8 mouse cellular contexts compared by ENCODE assay signal in genomic region chr17:35864832-35865353, GRCm38 (mm10). TPM values are rescaled to one million over a fixed set of nuclear protein-coding genes. Genes with fewer than 3 reads are reported as not detected.
DNase-seq lines count a peak whose midpoint lies in the region; ATAC-seq and TF ChIP-seq lines count a peak whose summit lies in the region.

No protein-coding gene starts in this region.

- peak overlapping the region; percentile 88; the same call in 1 of the 2 replicates for H3K27ac ChIP-seq in layer of hippocampus, adult 2 months
- peak overlapping the region; percentile 97 for H3K27ac ChIP-seq in embryonic facial prominence, embryonic 14.5 days (replicated peaks; ENCODE audit: low read depth, low read length)
- H3K27ac ChIP-seq in intestine, postnatal 0 days (ENCODE audit: low read depth, low read length), result peak overlapping the region; percentile 87; the same call in 1 of the 2 replicates
- H3K27ac ChIP-seq in neural tube, embryonic 11.5 days (ENCODE audit: low read depth, low read length), result peak overlapping the region; percentile 98

- H3K4me2 ChIP-seq in embryonic facial prominence, embryonic 14.5 days (ENCODE audit: low read depth, low read length), result peak overlapping the region; percentile 96
- H3K4me2 ChIP-seq in intestine, postnatal 0 days (replicated peaks; ENCODE audit: low read depth), result peak overlapping the region; percentile 92
- peak overlapping the region; percentile 86 for H3K4me2 ChIP-seq in neural tube, embryonic 11.5 days (ENCODE audit: low read depth)

- H3K36me3 ChIP-seq in embryonic facial prominence, embryonic 14.5 days (ENCODE audit: control insufficient read depth, insufficient read depth, low read length), result 0 out of 2 replicates have a peak, but pooled peaks cover 3% of the 10 kb centered on the region
- no peaks in the 10 kb centered on the region for H3K36me3 ChIP-seq in intestine, postnatal 0 days (ENCODE audit: control insufficient read depth, insufficient read depth)
- H3K36me3 ChIP-seq in neural tube, embryonic 11.5 days (ENCODE audit: control insufficient read depth, insufficient read depth, low read length), result no peaks in the 10 kb centered on the region

- peak overlapping the region; percentile 73; the same call in 1 of the 2 replicates for H3K4me3 ChIP-seq in layer of hippocampus, adult 2 months
- H3K4me3 ChIP-seq in embryonic facial prominence, embryonic 14.5 days (ENCODE audit: low read depth, low read length), result peak overlapping the region; percentile 57
- H3K4me3 ChIP-seq in intestine, postnatal 0 days (ENCODE audit: low read depth, low read length), result peak overlapping the region; percentile 61
- peak overlapping the region; percentile 77 for H3K4me3 ChIP-seq in neural tube, embryonic 11.5 days (ENCODE audit: low read depth, low read length)

- H3K4me1 ChIP-seq in embryonic facial prominence, embryonic 14.5 days (ENCODE audit: control insufficient read depth, insufficient read depth, low read length), result peaks cover 40% of the 10 kb centered on the region
- H3K4me1 ChIP-seq in intestine, postnatal 0 days (replicated peaks; ENCODE audit: control insufficient read depth, insufficient read depth, low read length), result no peaks in the 10 kb centered on the region
- peaks cover 25% of the 10 kb centered on the region for H3K4me1 ChIP-seq in neural tube, embryonic 11.5 days (ENCODE audit: control insufficient read depth, insufficient read depth, low read length)

- ATAC-seq in embryonic facial prominence, embryonic 14.5 days (ENCODE audit: low read depth), result no peak
- no peak for ATAC-seq in intestine, postnatal 0 days
- no peak for ATAC-seq in neural tube, embryonic 11.5 days (ENCODE audit: insufficient read depth, low FRiP score, low TSS enrichment)
- no peak for ATAC-seq in erythroblast, adult 5-6 weeks (replicated peaks; ENCODE audit: low FRiP score, poor library complexity, severe bottlenecking)

- no peaks in the 10 kb centered on the region for H3K9me3 ChIP-seq in embryonic facial prominence, embryonic 14.5 days (ENCODE audit: control insufficient read depth, low read length)
- no peaks in the 10 kb centered on the region for H3K9me3 ChIP-seq in intestine, postnatal 0 days (ENCODE audit: control insufficient read depth)
- no peaks in the 10 kb centered on the region for H3K9me3 ChIP-seq in neural tube, embryonic 11.5 days (ENCODE audit: control insufficient read depth, low read length)

- 20% methylated on average over 10 of the region's 10 CpGs for WGBS in embryonic facial prominence, embryonic 14.5 days
- WGBS in intestine, postnatal 0 days, result 41% methylated on average over 10 of the region's 10 CpGs
- WGBS in neural tube, embryonic 11.5 days, result 22% methylated on average over 10 of the region's 10 CpGs

- no peak for DNase-seq in layer of hippocampus, adult 2 months (ENCODE audit: low spot score in 2 of 2)
- DNase-seq in layer of hippocampus, postnatal 36 days, result no peak
- DNase-seq in embryonic facial prominence, embryonic 14.5 days (ENCODE audit: low spot score), result no peak
- peak; percentile 4 for DNase-seq in neural tube, embryonic 11.5 days (ENCODE audit: low spot score)
- no peak for DNase-seq in left cerebral cortex, adult 18-20 months (ENCODE audit: low spot score in 2 of 2)
- DNase-seq in cerebellum, postnatal 36 days, result no peak

- TF ChIP-seq CTCF in layer of hippocampus, adult 2 months (conservative IDR thresholded peaks at IDR 0.05), result no peak
- no peak for TF ChIP-seq CTCF in intestine, postnatal 0 days (IDR thresholded peaks at IDR 0.05; ENCODE audit: low read depth)

- peak overlapping the region; percentile 70 for H3K9ac ChIP-seq in embryonic facial prominence, embryonic 14.5 days (ENCODE audit: low read depth, low read length)
- H3K9ac ChIP-seq in intestine, postnatal 0 days (ENCODE audit: low read depth, low read length), result peak overlapping the region; percentile 55; the same call in 1 of the 2 replicates
- H3K9ac ChIP-seq in neural tube, embryonic 11.5 days (ENCODE audit: low read length), result peak overlapping the region; percentile 94

- H3K27me3 ChIP-seq in embryonic facial prominence, embryonic 14.5 days (replicated peaks; ENCODE audit: control insufficient read depth, insufficient read depth, low read length), result no peaks in the 10 kb centered on the region
- no peaks in the 10 kb centered on the region for H3K27me3 ChIP-seq in intestine, postnatal 0 days (replicated peaks; ENCODE audit: control insufficient read depth, insufficient read depth, low read length)
- no peaks in the 10 kb centered on the region for H3K27me3 ChIP-seq in neural tube, embryonic 11.5 days (ENCODE audit: control insufficient read depth, insufficient read depth, low read length)

RNA-seq across cellular contexts. Expression of gene Ppp1r18, which starts 0.5 kb away (rescaled TPM):
- 1 to 10 TPM; 8.7 to 9.8 TPM for total RNA-seq in layer of hippocampus, adult 2 months (2021)
- 1 to 10 TPM; 7.4 to 9.5 TPM for total RNA-seq in layer of hippocampus, postnatal 36 days (2021)
- 25.6 and 27.8 TPM in 2 replicates for polyA plus RNA-seq in embryonic facial prominence, embryonic 14.5 days (2014; fragmentation: Nextera tagmentation; extraction: Ambion mirVana)
- polyA plus RNA-seq in intestine, postnatal 0 days (2015; fragmentation: Nextera tagmentation; extraction: Ambion mirVana), result 15.2 and 15.6 TPM in 2 replicates
- polyA plus RNA-seq in neural tube, embryonic 11.5 days (2014; fragmentation: Nextera tagmentation; extraction: Ambion mirVana), result 34.9 and 39.3 TPM in 2 replicates
- total RNA-seq in left cerebral cortex, adult 18-20 months (2021), result 1 to 10 TPM; 8.9 to 9.1 TPM
- 22.5 and 37.0 TPM in 2 replicates for total RNA-seq in erythroblast, adult 5-6 weeks (2015; ENCODE audit: low replicate concordance)
- 10.3 and 13.4 TPM in 2 replicates for total RNA-seq in erythroblast, adult 5-6 weeks (2017; ENCODE audit: low replicate concordance)

RNA-seq across cellular contexts. Expression of gene Nrm, which starts 3.8 kb away (rescaled TPM):
- total RNA-seq in layer of hippocampus, adult 2 months (2021), result 1 to 10 TPM; 1.7 to 1.8 TPM
- 1 to 10 TPM; 1.5 to 2.2 TPM for total RNA-seq in layer of hippocampus, postnatal 36 days (2021)
- 47.7 and 55.4 TPM in 2 replicates for polyA plus RNA-seq in embryonic facial prominence, embryonic 14.5 days (2014; fragmentation: Nextera tagmentation; extraction: Ambion mirVana)
- 19.8 and 20.6 TPM in 2 replicates for polyA plus RNA-seq in intestine, postnatal 0 days (2015; fragmentation: Nextera tagmentation; extraction: Ambion mirVana)
- polyA plus RNA-seq in neural tube, embryonic 11.5 days (2014; fragmentation: Nextera tagmentation; extraction: Ambion mirVana), result 47.3 and 50.3 TPM in 2 replicates
- total RNA-seq in left cerebral cortex, adult 18-20 months (2021), result 1 to 10 TPM; 2.0 to 2.6 TPM
- total RNA-seq in erythroblast, adult 5-6 weeks (2015; ENCODE audit: low replicate concordance), result 12.9 and 15.0 TPM in 2 replicates
- 3.2 and 20.0 TPM in 2 replicates for total RNA-seq in erythroblast, adult 5-6 weeks (2017; ENCODE audit: low replicate concordance)

RNA-seq across cellular contexts. Expression of gene Dhx16, which starts 14.7 kb away (rescaled TPM):
- total RNA-seq in layer of hippocampus, adult 2 months (2021), result 10 to 100 TPM; 28.1 to 31.3 TPM
- total RNA-seq in layer of hippocampus, postnatal 36 days (2021), result 10 to 100 TPM; 32.0 to 37.4 TPM
- polyA plus RNA-seq in embryonic facial prominence, embryonic 14.5 days (2014; fragmentation: Nextera tagmentation; extraction: Ambion mirVana), result 40.2 and 43.4 TPM in 2 replicates
- polyA plus RNA-seq in intestine, postnatal 0 days (2015; fragmentation: Nextera tagmentation; extraction: Ambion mirVana), result 17.2 and 18.1 TPM in 2 replicates
- polyA plus RNA-seq in neural tube, embryonic 11.5 days (2014; fragmentation: Nextera tagmentation; extraction: Ambion mirVana), result 42.9 and 51.3 TPM in 2 replicates
- 10 to 100 TPM; 30.6 to 32.3 TPM for total RNA-seq in left cerebral cortex, adult 18-20 months (2021)
- 38.6 and 56.0 TPM in 2 replicates for total RNA-seq in erythroblast, adult 5-6 weeks (2015; ENCODE audit: low replicate concordance)
- total RNA-seq in erythroblast, adult 5-6 weeks (2017; ENCODE audit: low replicate concordance), result 30.8 and 38.9 TPM in 2 replicates

RNA-seq across cellular contexts. Expression of gene Mdc1, which starts 23.6 kb away (rescaled TPM):
- 10 to 100 TPM; 16.9 to 18.4 TPM for total RNA-seq in layer of hippocampus, adult 2 months (2021)
- total RNA-seq in layer of hippocampus, postnatal 36 days (2021), result 10 to 100 TPM; 13.1 to 19.5 TPM
- polyA plus RNA-seq in embryonic facial prominence, embryonic 14.5 days (2014; fragmentation: Nextera tagmentation; extraction: Ambion mirVana), result 10.2 and 14.8 TPM in 2 replicates
- 2.3 and 2.7 TPM in 2 replicates for polyA plus RNA-seq in intestine, postnatal 0 days (2015; fragmentation: Nextera tagmentation; extraction: Ambion mirVana)
- polyA plus RNA-seq in neural tube, embryonic 11.5 days (2014; fragmentation: Nextera tagmentation; extraction: Ambion mirVana), result 15.0 and 18.3 TPM in 2 replicates
- 10 to 100 TPM; 17.6 to 17.7 TPM for total RNA-seq in left cerebral cortex, adult 18-20 months (2021)
- total RNA-seq in erythroblast, adult 5-6 weeks (2015; ENCODE audit: low replicate concordance), result 20.4 and 30.9 TPM in 2 replicates
- 12.4 and 16.4 TPM in 2 replicates for total RNA-seq in erythroblast, adult 5-6 weeks (2017; ENCODE audit: low replicate concordance)

RNA-seq across cellular contexts. Expression of gene Tubb5, which starts 26.8 kb away (rescaled TPM):
- 100 to 1,000 TPM; 355 to 363 TPM for total RNA-seq in layer of hippocampus, adult 2 months (2021)
- 100 to 1,000 TPM; 360 to 381 TPM for total RNA-seq in layer of hippocampus, postnatal 36 days (2021)
- 736 and 832 TPM in 2 replicates for polyA plus RNA-seq in embryonic facial prominence, embryonic 14.5 days (2014; fragmentation: Nextera tagmentation; extraction: Ambion mirVana)
- polyA plus RNA-seq in intestine, postnatal 0 days (2015; fragmentation: Nextera tagmentation; extraction: Ambion mirVana), result 233 and 240 TPM in 2 replicates
- 1,543 and 1,545 TPM in 2 replicates for polyA plus RNA-seq in neural tube, embryonic 11.5 days (2014; fragmentation: Nextera tagmentation; extraction: Ambion mirVana)
- total RNA-seq in left cerebral cortex, adult 18-20 months (2021), result 100 to 1,000 TPM; 442 to 465 TPM
- total RNA-seq in erythroblast, adult 5-6 weeks (2015; ENCODE audit: low replicate concordance), result 243 and 249 TPM in 2 replicates
- 216 and 335 TPM in 2 replicates for total RNA-seq in erythroblast, adult 5-6 weeks (2017; ENCODE audit: low replicate concordance)
